Mouse (Mus musculus) left cerebral cortex, adult 2 months (tissue): ENCODE results near the gene Yipf4. TPM values are rescaled to one million over a fixed set of nuclear protein-coding genes. Genes with fewer than 3 reads are reported as not detected.

Source experiments
- DNase-seq, 2 experiments: peaks; one replicate each; pipeline ENCODE4 v3.0.0; 2021 to 2022; ENCODE audit warnings: low spot score in 2 of 2, mixed read lengths in 1 of 2; ENCODE audit errors: extremely low spot score in 1 of 2
- H3K27ac ChIP-seq: fragments of 200-600 bp; 2 replicates; pipeline ENCODE4 v1.8.1; 2022
- H3K4me3 ChIP-seq: fragments of 200-600 bp; 2 replicates; pipeline ENCODE4 v1.8.1; 2022
- CTCF ChIP-seq: fragments of 200-600 bp; IDR thresholded peaks from 2 replicates; pipeline ENCODE4 v1.8.1; 2022; ENCODE audit warnings: antibody characterized with exemption, mild to moderate bottlenecking, moderate library complexity
- intact Hi-C: fragments of 180-260 bp; cut with DNase I; formaldehyde crosslinking; loops from one replicate; pipeline ENCODE4 v1.15.1; 2025
- total RNA-seq, 2 experiments: library from RNA; stranded (reverse); gene quantifications; 2 replicates each; pipeline ENCODE4 v1.2.3; 2021

Yipf4 gene
- total RNA-seq, 2 experiments from 2014 or later, result 76.7 to 89.5 TPM

DNA sequence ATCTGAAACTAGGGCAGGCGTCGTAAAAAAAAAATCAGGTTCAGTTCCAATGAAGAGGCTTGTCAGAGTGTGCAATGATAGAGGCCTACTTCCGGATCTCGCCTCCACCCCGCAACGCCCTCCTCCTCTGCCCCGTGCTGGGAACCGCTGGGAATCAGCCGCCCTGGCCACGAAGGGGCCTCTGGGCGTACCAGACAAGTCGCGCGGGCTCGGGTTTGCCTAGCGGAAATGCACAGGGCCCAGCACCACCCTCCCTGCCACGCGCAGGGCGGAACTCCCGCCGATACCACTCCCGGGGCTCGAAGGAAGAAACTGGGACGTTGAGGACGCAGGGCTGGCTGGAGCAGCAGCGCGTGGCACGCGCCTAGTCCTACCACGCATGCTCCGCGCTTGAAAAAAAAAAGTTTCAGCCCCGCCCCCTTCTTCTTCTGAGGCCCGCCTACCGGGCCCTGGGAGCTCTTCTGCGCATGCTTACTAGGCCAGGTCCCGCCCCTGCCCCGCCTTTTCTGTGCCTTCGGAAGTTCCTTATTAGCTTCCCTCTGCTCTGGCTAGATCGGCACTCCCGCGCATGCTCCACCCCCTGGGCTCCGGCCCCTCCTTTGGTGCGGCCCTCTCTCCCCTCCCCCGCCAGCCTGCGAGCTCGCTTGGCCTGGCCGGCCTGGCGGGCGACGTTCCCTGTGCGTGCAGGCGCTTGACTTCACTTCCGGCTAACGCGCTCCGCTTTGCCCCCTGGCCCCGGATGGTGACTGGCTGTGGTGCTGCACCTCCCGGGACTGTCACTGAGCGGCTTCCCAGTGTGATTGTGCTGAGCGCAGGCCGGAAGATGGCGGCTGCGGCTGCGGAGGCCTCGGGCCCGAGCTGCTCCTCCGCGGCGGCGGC is 38.7 kb downstream of the Yipf4 start, which contains the start of gene Birc6:
Birc6 (plus strand) TSS at position 567 of the 879 bp plus-strand sequence.
- DNase-seq, result peak; percentile 99 to 100
- TF ChIP-seq CTCF, result no peak; the same call in 1 of the 2 replicates
- intact Hi-C loops, result loop anchor here (1.0 to 2.0 kb wide), 2 partner anchors 39 to 189 kb away; partner anchors contain the start of genes Spast and Yipf4
- Histone ChIP-seq H3K4me3 (peak within 1 kb of the TSS; percentile 99), H3K27ac (peak within 1 kb of the TSS; percentile 94)

- intact Hi-C loops, result loop anchor here (1.0 to 2.0 kb wide), 2 partner anchors 40 to 190 kb away; partner anchors contain the start of genes Spast and Yipf4
- Histone ChIP-seq H3K4me3 (peak overlapping the region; percentile 99), H3K27ac (peak overlapping the region; percentile 94)
- TF ChIP-seq CTCF, result no peak
- DNase-seq, result peak in 1 of 2 experiments; percentile 22
Measured at GRCm38 (mm10) chr17:74528648-74529532, 39.6 kb downstream of the Yipf4 start.

- DNase-seq, result no peak
- Histone ChIP-seq H3K27ac (no peak overlapping the region; the same call in 1 of the 2 replicates), H3K4me3 (peak overlapping the region; percentile 99)
- TF ChIP-seq CTCF, result no peak
- intact Hi-C loops, result loop anchor here (2.0 kb wide), 1 partner anchor 191 kb away; the partner anchor contains the start of gene Spast
Measured at GRCm38 (mm10) chr17:74529533-74529824, 40.2 kb downstream of the Yipf4 start.

GRCm38 (mm10) chr17:74534971-74535370 is 45.7 kb downstream of the Yipf4 start:
- TF ChIP-seq CTCF, result no peak
- intact Hi-C loops, result no loop called here
- H3K27ac ChIP-seq, result no peak overlapping the region
- DNase-seq, result no peak
- H3K4me3 ChIP-seq, result no peak overlapping the region

DNA sequence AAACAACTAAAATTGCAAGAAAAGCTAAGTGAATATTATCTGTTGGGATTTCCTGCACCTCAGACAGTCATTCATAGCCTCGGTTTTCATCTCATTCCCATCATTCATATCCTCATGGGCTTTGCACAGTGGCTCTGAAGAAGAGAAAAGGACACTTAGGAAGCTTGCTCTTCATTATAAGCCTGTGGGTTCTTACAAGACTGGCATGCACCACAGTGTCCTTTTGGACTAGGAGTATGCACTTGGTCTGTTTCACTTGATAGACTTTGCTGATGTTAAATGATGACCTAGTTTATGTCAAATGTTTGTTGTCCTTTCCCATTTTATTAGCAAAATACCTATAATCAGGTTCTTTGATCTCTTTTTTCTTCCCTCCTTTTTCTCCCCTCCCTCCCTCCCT is 48.2 kb downstream of the Yipf4 start:
- TF ChIP-seq CTCF, result no peak
- Histone ChIP-seq H3K27ac (no peak overlapping the region), H3K4me3 (no peak overlapping the region)
- DNase-seq, result no peak
- intact Hi-C loops, result no loop called here

DNA sequence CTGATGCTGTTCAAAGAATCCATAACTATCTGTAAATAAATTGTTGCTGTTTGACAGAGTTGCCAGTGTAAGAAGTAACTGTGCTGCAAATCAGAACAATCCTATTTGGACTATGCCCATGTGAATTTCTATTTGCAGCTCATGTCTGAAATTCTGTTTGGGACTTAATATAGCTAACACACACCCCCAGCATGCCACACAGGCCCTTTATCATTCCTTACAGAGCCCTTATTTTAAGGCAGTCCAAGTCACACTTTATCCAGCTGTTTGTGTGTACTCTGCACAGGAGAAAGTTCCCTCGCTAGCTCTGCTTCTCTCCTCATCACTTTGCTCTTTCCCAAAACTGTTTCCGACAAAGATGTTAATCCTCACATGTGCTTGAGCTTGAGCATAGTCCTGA is 54.3 kb downstream of the Yipf4 start:
- intact Hi-C loops, result no loop called here
- H3K4me3 ChIP-seq, result no peak overlapping the region
- no peak for TF ChIP-seq CTCF
- no peak overlapping the region for H3K27ac ChIP-seq
- no peak for DNase-seq

Other genes with a start within 250 kb of the Yipf4 start
- gene Memo1, start 194.0 kb upstream of the Yipf4 start, total RNA-seq, result 10 to 100 TPM; 43.3 to 46.9 TPM
- gene Dpy30, start 165.5 kb upstream of the Yipf4 start, total RNA-seq, result 10 to 100 TPM; 42.6 to 45.6 TPM
- 10 to 100 TPM; 53.4 to 55.1 TPM for gene Spast, start 150.5 kb upstream of the Yipf4 start, total RNA-seq
- gene Slc30a6, start 93.9 kb upstream of the Yipf4 start, total RNA-seq, result 10 to 100 TPM; 12.6 to 15.6 TPM
- under 1 TPM; 0.16 to 0.41 TPM for gene Nlrc4, start 30.4 kb upstream of the Yipf4 start, total RNA-seq
- 100 to 1,000 TPM; 132 to 144 TPM for gene Birc6, start 38.8 kb downstream of the Yipf4 start, total RNA-seq
- 10 to 100 TPM; 21.9 to 29.4 TPM for gene Ttc27, start 228.2 kb downstream of the Yipf4 start, total RNA-seq